Mouse (Mus musculus) mature B cell (primary cell): ENCODE results near the gene 2300009A05Rik.

Source experiments
- in situ Hi-C: fragments of 300-500 bp; cut with MboI; formaldehyde crosslinking; loops from 2 replicates; pipeline ENCODE4 v1.14.3; 2019

The 2300009A05Rik gene

GRCm38 (mm10) chr9:63398611-63399462 lies at the start of gene 2300009A05Rik:
TSS of gene 2300009A05Rik (minus strand) at chr9:63399246.
- in situ Hi-C loops, result no loop called here

- in situ Hi-C loops, result no loop called here
Observed at GRCm38 (mm10) chr9:63443695-63444094, 44.6 kb upstream of the 2300009A05Rik start.

- in situ Hi-C loops, result no loop called here
Observed at GRCm38 (mm10) chr9:63430652-63431051, 31.6 kb upstream of the 2300009A05Rik start.

GRCm38 (mm10) chr9:63421096-63421736 lies 22.2 kb upstream of the 2300009A05Rik start:
- in situ Hi-C loops, result no loop called here

GRCm38 (mm10) chr9:63420396-63420795 lies 21.4 kb upstream of the 2300009A05Rik start:
- in situ Hi-C loops, result no loop called here

GRCm38 (mm10) chr9:63400176-63400575 lies 1.1 kb upstream of the 2300009A05Rik start:
- in situ Hi-C loops, result no loop called here

- in situ Hi-C loops, result no loop called here
Observed at GRCm38 (mm10) chr9:63399463-63399815, 393 bp upstream of the 2300009A05Rik start.

GRCm38 (mm10) chr9:63395612-63396011 lies 3.4 kb downstream of the 2300009A05Rik start:
- in situ Hi-C loops, result no loop called here

GRCm38 (mm10) chr9:63391307-63391706 lies 7.7 kb downstream of the 2300009A05Rik start:
- in situ Hi-C loops, result no loop called here

GRCm38 (mm10) chr9:63382761-63383160 lies 16.3 kb downstream of the 2300009A05Rik start:
- in situ Hi-C loops, result no loop called here

GRCm38 (mm10) chr9:63380326-63380725 lies 18.7 kb downstream of the 2300009A05Rik start:
- in situ Hi-C loops, result no loop called here

- in situ Hi-C loops, result no loop called here
Observed at GRCm38 (mm10) chr9:63378174-63378573, 20.9 kb downstream of the 2300009A05Rik start.

GRCm38 (mm10) chr9:63377270-63378142 lies 21.5 kb downstream of the 2300009A05Rik start, which contains the start of gene Map2k5:
TSS of gene Map2k5 (minus strand) at chr9:63377902.
- in situ Hi-C loops, result no loop called here

GRCm38 (mm10) chr9:63373315-63373714 lies 25.7 kb downstream of the 2300009A05Rik start:
- in situ Hi-C loops, result no loop called here

- in situ Hi-C loops, result no loop called here
Observed at GRCm38 (mm10) chr9:63372541-63372940, 26.5 kb downstream of the 2300009A05Rik start.

GRCm38 (mm10) chr9:63360410-63360809 lies 38.6 kb downstream of the 2300009A05Rik start:
- in situ Hi-C loops, result no loop called here

GRCm38 (mm10) chr9:63359016-63359415 lies 40.0 kb downstream of the 2300009A05Rik start:
- in situ Hi-C loops, result no loop called here

GRCm38 (mm10) chr9:63356721-63357120 lies 42.3 kb downstream of the 2300009A05Rik start:
- in situ Hi-C loops, result no loop called here

GRCm38 (mm10) chr9:63356278-63356677 lies 42.8 kb downstream of the 2300009A05Rik start:
- in situ Hi-C loops, result no loop called here

GRCm38 (mm10) chr9:63354168-63354567 lies 44.9 kb downstream of the 2300009A05Rik start:
- in situ Hi-C loops, result no loop called here

- in situ Hi-C loops, result no loop called here
Observed at GRCm38 (mm10) chr9:63350030-63350429, 49.0 kb downstream of the 2300009A05Rik start.

- in situ Hi-C loops, result no loop called here
Observed at GRCm38 (mm10) chr9:63349241-63349640, 49.8 kb downstream of the 2300009A05Rik start.
